Mouse (Mus musculus): ENCODE results near the gene Ptpa. TPM values are rescaled to one million over a fixed set of nuclear protein-coding genes. Genes with fewer than 3 reads are reported as not detected.

The Ptpa gene
- polyA plus RNA-seq (2017; shearing (Covaris generic)): 126 TPM

GRCm38 (mm10) chr2:30415936-30416648 lies at the start of gene Ptpa:
Gene Ptpa (plus strand): TSS chr2:30416039.

GRCm38 (mm10) chr2:30392114-30392576 lies 23.7 kb upstream of the Ptpa start, which contains the start of gene Dolpp1:
Gene Dolpp1 (plus strand): TSS chr2:30392254.

GRCm38 (mm10) chr2:30415157-30415935 lies 493 bp upstream of the Ptpa start, which contains the start of gene Crat:
Gene Crat (minus strand): TSS chr2:30415813.

GRCm38 (mm10) chr2:30474039-30474438 lies 58.2 kb downstream of the Ptpa start, which contains the start of gene Ier5l:
Gene Ier5l (minus strand): TSS chr2:30474219.

Other genes starting within 250 kb of the Ptpa start
- gene Endog, start 244.5 kb upstream of the Ptpa start, polyA plus RNA-seq (2017; shearing (Covaris generic)): 2.3 TPM
- gene Spout1, start 237.6 kb upstream of the Ptpa start, polyA plus RNA-seq (2017; shearing (Covaris generic)): 42.8 TPM
- 12.3 TPM for gene Kyat1, start 210.2 kb upstream of the Ptpa start, polyA plus RNA-seq (2017; shearing (Covaris generic))
- 7.8 TPM for gene Lrrc8a, start 178.3 kb upstream of the Ptpa start, polyA plus RNA-seq (2017; shearing (Covaris generic))
- 3.9 TPM for gene Gm28035, start 175.5 kb upstream of the Ptpa start, polyA plus RNA-seq (2017; shearing (Covaris generic))
- gene Phyhd1, start 149.8 kb upstream of the Ptpa start, polyA plus RNA-seq (2017; shearing (Covaris generic)): 7.2 TPM
- not detected for gene Gm28038, start 135.0 kb upstream of the Ptpa start, polyA plus RNA-seq (2017; shearing (Covaris generic))
- gene Dolk, start 129.7 kb upstream of the Ptpa start, polyA plus RNA-seq (2017; shearing (Covaris generic)): 17.4 TPM
- 27.8 TPM for gene Nup188, start 129.6 kb upstream of the Ptpa start, polyA plus RNA-seq (2017; shearing (Covaris generic))
- 148 TPM for gene Sh3glb2, start 56.7 kb upstream of the Ptpa start, polyA plus RNA-seq (2017; shearing (Covaris generic))
- 15.6 TPM for gene Miga2, start 51.8 kb upstream of the Ptpa start, polyA plus RNA-seq (2017; shearing (Covaris generic))
- gene Dolpp1, start 23.8 kb upstream of the Ptpa start, polyA plus RNA-seq (2017; shearing (Covaris generic)): 38.7 TPM
- gene Crat, start 226 bp upstream of the Ptpa start, polyA plus RNA-seq (2017; shearing (Covaris generic)): 6.7 TPM
- 0.13 TPM for gene Ier5l, start 58.2 kb downstream of the Ptpa start, polyA plus RNA-seq (2017; shearing (Covaris generic))
- 0.45 TPM for gene Cstad, start 179.0 kb downstream of the Ptpa start, polyA plus RNA-seq (2017; shearing (Covaris generic))

All from activated CD4-positive, CD25-positive, alpha-beta regulatory T cell, adult 9 weeks (primary cell).